Mouse (Mus musculus) heart, embryonic 16.5 days (tissue): Measurements from ENCODE around the gene Tbc1d22a. TPM values are rescaled to one million over a fixed set of nuclear protein-coding genes. Genes with fewer than 3 reads are reported as not detected.
"Not testable (repeated sequence)": the region's sequence is repeated elsewhere in the genome, so short reads cannot be mapped to it uniquely, and the experiment has no call there.

ENCODE experiments used
- ATAC-seq: fragments of 200-750 bp; cut with Nextera tagmentation; replicated peaks from 2 replicates; pipeline ENCODE4 v1.8.0; 2017; ENCODE audit warnings: moderate number of reproducible peaks; ENCODE audit not compliant: insufficient read depth, low FRiP score; ENCODE audit errors: extremely low read depth
- H3K27ac ChIP-seq: fragments of 300-500 bp; sonication (generic); 2 replicates; pipeline ENCODE4 v1.5.1; 2014; ENCODE audit warnings: mild to moderate bottlenecking, low read length, control low read depth, moderate library complexity
- H3K27me3 ChIP-seq: fragments of 300-500 bp; sonication (generic); 2 replicates; pipeline ENCODE4 v1.6.1; 2014; ENCODE audit warnings: low read length, mixed read lengths; ENCODE audit not compliant: control insufficient read depth, insufficient read depth
- H3K36me3 ChIP-seq: fragments of 300-500 bp; sonication (generic); 2 replicates; pipeline ENCODE4 v1.6.1; 2014; ENCODE audit not compliant: control insufficient read depth, insufficient read depth
- H3K4me1 ChIP-seq: fragments of 300-500 bp; sonication (generic); 2 replicates; pipeline ENCODE4 v1.6.1; 2014; ENCODE audit warnings: low read length, mixed read lengths; ENCODE audit not compliant: control insufficient read depth, insufficient read depth
- H3K4me2 ChIP-seq: fragments of 300-500 bp; sonication (generic); 2 replicates; pipeline ENCODE4 v1.6.1; 2014; ENCODE audit warnings: low read depth, mild to moderate bottlenecking, control low read depth, low read length
- H3K4me3 ChIP-seq: fragments of 300-500 bp; sonication (generic); 2 replicates; pipeline ENCODE4 v1.5.1; 2014; ENCODE audit warnings: mild to moderate bottlenecking, control low read depth, low read length
- H3K9ac ChIP-seq: fragments of 300-500 bp; sonication (generic); 2 replicates; pipeline ENCODE4 v1.6.1; 2014; ENCODE audit warnings: low read length, control low read depth
- H3K9me3 ChIP-seq: fragments of 300-500 bp; sonication (generic); replicated peaks from 2 replicates; pipeline ENCODE4 v1.6.1; 2016; ENCODE audit warnings: low read length; ENCODE audit not compliant: control insufficient read depth
- WGBS: fragments of 180-500 bp; shearing (Covaris S2); extraction: QIAGEN DNeasy Blood & Tissue Kit; methylation state at CpG from one replicate; pipeline ENCODE4 v1.1.7; 2014; 5-methylcytosine and 5-hydroxymethylcytosine counted together
- polyA plus RNA-seq: library from polyadenylated mRNA; unstranded; fragments of >200 nt; fragmentation: Nextera tagmentation; extraction: Ambion mirVana; gene quantifications from 2 replicates; pipeline ENCODE4 v1.2.1, GENCODE M21; 2015

Tbc1d22a gene
- polyA plus RNA-seq, 1 experiment from 2014 or later: 11.5 TPM

- Histone ChIP-seq H3K4me3 (peak within 1 kb of the TSS; percentile 66), H3K27me3 (no peaks in the 10 kb centered on the region), H3K4me1 (peaks cover 49% of the 10 kb centered on the region), H3K27ac (peak within 1 kb of the TSS; percentile 95), H3K4me2 (peak within 1 kb of the TSS; percentile 84), H3K9ac (peak within 1 kb of the TSS; percentile 90), H3K9me3 (no peaks in the 10 kb centered on the region), H3K36me3 (no peaks in the 10 kb centered on the region)
- 2% methylated on average over 42 of the region's 43 CpGs for WGBS
- peak; percentile 71 for ATAC-seq
Measured at GRCm38 (mm10) chr15:86185689-86186569, 28.3 kb upstream of the Tbc1d22a start, which contains the start of gene Cerk. Cerk (minus strand) TSS chr15:86186141.

- Histone ChIP-seq H3K36me3 (no peaks in the 10 kb centered on the region), H3K4me1 (peaks cover 51% of the 10 kb centered on the region), H3K27ac (peak overlapping the region; percentile 95), H3K9me3 (no peaks in the 10 kb centered on the region), H3K4me2 (peak overlapping the region; percentile 84), H3K9ac (peak overlapping the region; percentile 30; the same call in 1 of the 2 replicates), H3K27me3 (no peaks in the 10 kb centered on the region), H3K4me3 (no peak overlapping the region; the same call in 1 of the 2 replicates)
- WGBS: 46% methylated on average over 3 of the region's 3 CpGs
- ATAC-seq: no peak
Measured at GRCm38 (mm10) chr15:86186686-86187085, 27.6 kb upstream of the Tbc1d22a start.

GRCm38 (mm10) chr15:86188186-86188585, 26.1 kb upstream of the Tbc1d22a start:
- 65% methylated on average over 5 of the region's 5 CpGs for WGBS
- no peak overlapping the region for H3K4me3 ChIP-seq
- no peaks in the 10 kb centered on the region for H3K9me3 ChIP-seq
- H3K4me1 ChIP-seq: peaks cover 37% of the 10 kb centered on the region
- no peak for ATAC-seq
- H3K36me3 ChIP-seq: no peaks in the 10 kb centered on the region
- peak overlapping the region; percentile 66; the same call in 1 of the 2 replicates for H3K27ac ChIP-seq
- no peaks in the 10 kb centered on the region for H3K27me3 ChIP-seq
- no peak overlapping the region for H3K9ac ChIP-seq
- H3K4me2 ChIP-seq: no peak overlapping the region

GRCm38 (mm10) chr15:86188746-86189470, 25.4 kb upstream of the Tbc1d22a start:
- Histone ChIP-seq H3K4me1 (peaks cover 32% of the 10 kb centered on the region), H3K9me3 (no peaks in the 10 kb centered on the region), H3K36me3 (no peaks in the 10 kb centered on the region), H3K27me3 (no peaks in the 10 kb centered on the region), H3K4me3 (no peak overlapping the region), H3K4me2 (no peak overlapping the region), H3K27ac (peak overlapping the region; percentile 66), H3K9ac (peak overlapping the region; percentile 35)
- peak; percentile 38 for ATAC-seq
- WGBS: 34% methylated on average over 10 of the region's 10 CpGs

- H3K9ac ChIP-seq: no peak overlapping the region
- ATAC-seq: no peak
- no peak overlapping the region for H3K4me2 ChIP-seq
- H3K4me3 ChIP-seq: no peak overlapping the region
- H3K9me3 ChIP-seq: no peaks in the 10 kb centered on the region
- WGBS: 75% methylated on average over 3 of the region's 3 CpGs
- no peaks in the 10 kb centered on the region for H3K36me3 ChIP-seq
- H3K4me1 ChIP-seq: peaks cover 23% of the 10 kb centered on the region
- H3K27ac ChIP-seq: no peak overlapping the region
- H3K27me3 ChIP-seq: no peaks in the 10 kb centered on the region
Measured at GRCm38 (mm10) chr15:86190387-86190786, 23.9 kb upstream of the Tbc1d22a start.

- Histone ChIP-seq H3K4me1 (peaks cover 19% of the 10 kb centered on the region), H3K27ac (no peak overlapping the region), H3K4me2 (no peak overlapping the region), H3K9me3 (no peaks in the 10 kb centered on the region), H3K4me3 (no peak overlapping the region), H3K36me3 (no peaks in the 10 kb centered on the region), H3K27me3 (no peaks in the 10 kb centered on the region), H3K9ac (no peak overlapping the region)
- WGBS: 27% methylated on average over 1 of the region's 1 CpGs
- no peak for ATAC-seq
Measured at GRCm38 (mm10) chr15:86191505-86191904, 22.8 kb upstream of the Tbc1d22a start.

GRCm38 (mm10) chr15:86191933-86192332, 22.3 kb upstream of the Tbc1d22a start:
- ATAC-seq: no peak
- 59% methylated on average over 3 of the region's 3 CpGs for WGBS
- Histone ChIP-seq H3K9ac (no peak overlapping the region), H3K4me2 (no peak overlapping the region), H3K36me3 (no peaks in the 10 kb centered on the region), H3K9me3 (no peaks in the 10 kb centered on the region), H3K27ac (no peak overlapping the region), H3K27me3 (no peaks in the 10 kb centered on the region), H3K4me3 (no peak overlapping the region), H3K4me1 (peaks cover 15% of the 10 kb centered on the region)

GRCm38 (mm10) chr15:86194676-86195453, 19.4 kb upstream of the Tbc1d22a start:
- not testable (repeated sequence) for H3K4me3 ChIP-seq, H3K4me2 ChIP-seq, H3K27me3 ChIP-seq, H3K4me1 ChIP-seq, H3K9ac ChIP-seq, H3K36me3 ChIP-seq, H3K9me3 ChIP-seq, H3K27ac ChIP-seq
- 64% methylated on average over 55 of the region's 55 CpGs for WGBS
- ATAC-seq: peak; percentile 89
